Mouse (Mus musculus) brain, embryonic 14.5 days (tissue): Measurements from ENCODE around the gene Dapk2.

Source experiments
- CTCF ChIP-seq: fragments of 200-500 bp; IDR thresholded peaks from 2 replicates; pipeline ENCODE4 v1.5.1; 2012; ENCODE audit warnings: inconsistent platforms, mild to moderate bottlenecking, moderate library complexity, borderline replicate concordance; ENCODE audit not compliant: insufficient read depth, insufficient read length; ENCODE audit errors: extremely low read depth
- POLR2A ChIP-seq: fragments of 200-500 bp; IDR thresholded peaks from 2 replicates; pipeline ENCODE4 v1.6.1; 2012; ENCODE audit warnings: mild to moderate bottlenecking, inconsistent platforms, borderline replicate concordance; ENCODE audit not compliant: poor library complexity, insufficient read depth, insufficient read length, severe bottlenecking; ENCODE audit errors: extremely low read depth

DNA sequence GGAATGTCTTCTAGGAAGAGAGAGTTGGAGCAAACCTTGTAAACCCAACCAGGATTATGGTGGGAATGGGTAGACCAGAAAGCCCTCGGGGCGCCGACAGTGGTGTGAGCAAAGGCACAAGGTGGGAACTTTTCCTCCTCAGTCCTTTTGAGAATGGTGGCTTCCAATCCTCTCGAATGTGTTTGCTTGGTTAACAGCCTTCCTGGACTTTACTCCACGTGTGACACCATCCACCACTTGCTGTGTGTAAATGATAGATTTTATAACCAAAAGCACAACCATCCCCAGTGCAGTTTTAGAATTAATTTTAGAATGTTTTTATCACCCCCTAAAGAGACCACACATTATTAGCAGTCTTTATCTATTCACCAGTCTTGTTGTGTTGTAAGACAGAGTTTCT lies 86.1 kb downstream of the Dapk2 start:
- no peak for TF ChIP-seq CTCF
- no peak for TF ChIP-seq POLR2A
